Mouse (Mus musculus): ENCODE data around the gene Slc22a15.

Gene Slc22a15

DNA sequence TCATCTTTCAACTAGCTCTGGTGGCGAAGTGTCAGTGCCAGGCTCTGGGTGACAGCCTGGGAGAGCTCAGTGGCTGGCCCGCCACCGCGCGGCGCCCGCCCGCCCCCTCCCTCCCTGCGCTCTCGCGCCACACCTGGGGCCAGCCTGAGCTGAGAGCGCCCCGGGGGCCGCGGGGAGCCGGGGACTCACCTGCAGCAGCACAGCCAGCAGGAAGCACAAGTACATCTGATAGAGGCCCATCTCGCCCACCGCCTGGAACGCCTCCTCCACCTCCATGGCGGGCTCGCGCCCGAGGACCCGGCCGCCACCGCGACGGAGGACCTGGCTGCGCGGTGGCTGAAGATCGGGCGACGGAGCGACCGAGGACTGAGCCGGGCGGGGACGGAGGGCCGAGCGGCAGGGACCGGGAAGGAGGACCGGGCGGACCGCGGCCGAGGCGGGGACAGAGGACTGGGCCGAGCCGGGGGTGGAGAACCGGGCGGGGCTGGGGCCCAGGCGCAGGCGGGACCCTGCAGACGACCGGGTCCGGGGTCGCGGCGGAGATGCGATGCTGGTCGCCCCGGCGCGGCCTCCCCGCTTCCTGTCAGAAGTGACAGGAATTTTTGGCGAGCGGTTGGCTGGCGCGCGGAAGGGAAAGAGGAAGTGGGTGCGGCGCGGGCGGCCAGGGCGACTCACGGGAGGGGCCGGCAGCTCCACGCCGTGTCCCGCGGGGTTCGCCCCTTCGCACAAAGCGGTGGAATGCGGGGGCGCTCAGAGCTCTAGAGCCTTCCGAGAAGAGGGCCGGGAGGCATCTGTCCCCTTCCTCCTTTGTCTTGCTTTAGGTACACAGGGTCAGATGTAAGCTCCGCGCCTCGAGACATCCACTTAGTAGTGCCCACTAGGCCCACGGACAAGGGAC lies at the start of gene Slc22a15:
Gene Slc22a15, minus strand, starts transcription at position 611 of the 898 bp plus-strand sequence.
- in situ Hi-C loops (cut with MboI; ENCODE audit: low sequenced_read_pairs): no loop called here

DNA sequence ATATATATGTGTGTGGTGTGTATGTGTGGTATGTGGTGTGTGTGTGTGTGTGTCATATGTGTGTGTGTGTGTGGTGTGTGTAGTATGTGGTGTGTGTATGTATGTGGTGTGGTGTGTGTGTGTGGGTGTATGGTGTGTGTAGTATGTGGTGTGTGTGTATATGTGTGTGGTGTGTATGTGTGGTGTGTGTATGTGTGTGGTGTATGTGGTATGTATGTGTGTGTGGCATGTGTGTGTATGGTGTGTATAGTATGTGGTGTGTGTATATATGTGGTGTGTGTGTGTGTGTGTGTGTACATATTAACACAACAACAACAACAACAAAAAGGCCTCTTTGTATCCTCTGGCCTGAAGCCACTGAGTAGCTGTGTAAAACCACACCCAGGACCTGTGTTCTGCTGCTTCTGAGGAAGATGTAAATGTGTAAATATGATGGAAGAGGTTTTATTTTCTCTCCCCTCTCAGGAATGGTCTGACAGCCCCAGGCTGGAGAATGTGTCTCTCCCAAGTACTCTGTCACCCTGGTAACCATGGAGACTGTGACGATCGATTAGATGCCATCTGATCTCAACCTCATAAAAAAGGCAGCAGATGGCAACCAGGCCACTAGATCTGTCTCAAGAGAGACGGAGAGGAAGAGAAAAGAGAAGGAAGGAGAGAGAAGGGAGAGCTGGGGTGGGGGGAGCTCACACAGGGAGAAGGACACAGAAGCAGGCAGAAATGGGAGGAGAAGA lies 42.7 kb upstream of the Slc22a15 start:
- in situ Hi-C loops (cut with MboI; ENCODE audit: low sequenced_read_pairs): no loop called here

DNA sequence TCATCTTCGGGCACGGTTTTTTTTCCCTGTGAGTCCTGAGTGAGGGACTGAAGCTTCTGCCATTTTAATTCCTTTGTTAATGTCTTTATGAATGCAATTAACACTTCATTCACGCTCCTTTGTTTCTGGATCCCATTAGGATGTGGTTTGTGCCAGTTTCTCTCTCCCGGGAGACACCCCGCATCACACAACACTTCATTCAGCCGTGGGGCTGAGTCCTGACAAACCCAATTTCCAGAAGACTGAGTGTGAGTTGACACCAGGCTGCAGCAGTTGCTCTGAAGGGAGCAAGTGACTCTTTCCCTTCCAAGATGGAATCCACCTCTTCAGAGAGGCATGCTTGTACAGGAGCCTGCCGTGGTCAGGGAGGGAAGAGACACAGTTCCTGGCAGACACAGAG lies 40.1 kb upstream of the Slc22a15 start:
- in situ Hi-C loops (cut with MboI; ENCODE audit: low sequenced_read_pairs): no loop called here

DNA sequence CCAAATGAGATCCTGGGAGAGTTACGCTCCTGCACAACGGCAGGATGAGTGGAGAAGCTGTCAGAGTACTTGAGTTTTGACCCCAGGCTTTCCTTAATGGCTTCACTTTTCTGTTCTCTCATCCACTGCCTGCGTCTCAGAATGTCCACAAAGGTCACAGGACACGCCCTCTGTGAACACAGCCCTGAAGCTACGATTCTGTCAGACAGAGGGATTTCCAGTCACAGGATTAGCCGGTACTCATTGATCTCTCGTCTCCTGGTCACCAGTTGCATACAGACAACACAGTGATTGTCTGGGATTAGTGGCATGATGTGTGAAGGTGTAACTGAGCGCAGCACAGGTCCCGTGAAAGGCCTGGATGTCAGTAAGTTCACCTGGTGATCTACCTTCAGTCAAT lies 39.2 kb upstream of the Slc22a15 start:
- in situ Hi-C loops (cut with MboI; ENCODE audit: low sequenced_read_pairs): no loop called here

DNA sequence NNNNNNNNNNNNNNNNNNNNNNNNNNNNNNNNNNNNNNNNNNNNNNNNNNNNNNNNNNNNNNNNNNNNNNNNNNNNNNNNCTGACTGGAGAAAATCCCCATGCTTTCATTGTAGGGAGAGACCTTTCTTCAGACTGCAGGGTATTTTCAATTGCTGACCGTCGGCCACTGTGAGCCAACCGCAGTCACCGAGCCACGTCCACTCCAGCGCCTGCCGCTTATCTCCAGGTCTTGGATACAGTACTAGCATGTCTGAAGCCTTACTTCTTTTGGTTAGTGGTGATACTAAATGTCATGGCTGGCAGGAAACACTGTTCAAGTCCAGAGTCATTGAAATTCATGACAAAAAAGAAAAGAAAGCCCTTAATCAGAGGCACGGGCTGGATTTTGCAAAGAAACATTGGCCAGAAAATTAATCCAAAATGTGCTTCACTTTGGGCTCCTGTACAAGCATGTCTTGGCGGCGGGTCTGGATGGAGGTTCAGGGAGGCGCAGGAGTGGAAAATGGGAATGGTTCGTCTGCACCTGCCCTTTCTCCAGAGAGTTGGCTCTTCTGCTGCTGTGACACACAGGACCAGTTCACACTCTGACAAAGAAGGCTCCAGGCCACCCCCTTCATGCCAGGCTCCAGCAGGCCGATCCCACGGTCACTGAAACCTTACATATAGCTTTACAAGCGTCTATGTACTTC lies 37.0 kb upstream of the Slc22a15 start:
- in situ Hi-C loops (cut with MboI; ENCODE audit: low sequenced_read_pairs): no loop called here

DNA sequence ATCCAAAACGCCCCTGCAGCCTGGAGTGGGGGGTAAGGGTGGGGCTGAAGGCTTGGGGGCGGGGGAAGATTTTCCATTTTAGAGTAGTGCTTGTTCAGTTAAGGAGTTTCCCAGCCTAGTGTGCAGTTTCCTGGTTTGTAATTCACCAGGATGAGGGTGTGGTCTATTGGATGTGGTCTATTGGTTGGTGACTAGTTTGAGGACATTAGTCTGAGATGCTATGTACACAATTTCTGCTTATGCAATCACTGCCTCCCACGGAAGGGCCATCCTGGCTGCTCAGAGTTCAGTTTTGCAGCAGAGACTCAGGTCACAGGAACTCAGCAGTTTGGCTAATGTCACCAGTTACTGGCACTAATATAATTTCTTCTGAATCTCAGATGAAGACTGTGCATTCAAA lies 33.8 kb upstream of the Slc22a15 start:
- in situ Hi-C loops (cut with MboI; ENCODE audit: low sequenced_read_pairs): no loop called here

DNA sequence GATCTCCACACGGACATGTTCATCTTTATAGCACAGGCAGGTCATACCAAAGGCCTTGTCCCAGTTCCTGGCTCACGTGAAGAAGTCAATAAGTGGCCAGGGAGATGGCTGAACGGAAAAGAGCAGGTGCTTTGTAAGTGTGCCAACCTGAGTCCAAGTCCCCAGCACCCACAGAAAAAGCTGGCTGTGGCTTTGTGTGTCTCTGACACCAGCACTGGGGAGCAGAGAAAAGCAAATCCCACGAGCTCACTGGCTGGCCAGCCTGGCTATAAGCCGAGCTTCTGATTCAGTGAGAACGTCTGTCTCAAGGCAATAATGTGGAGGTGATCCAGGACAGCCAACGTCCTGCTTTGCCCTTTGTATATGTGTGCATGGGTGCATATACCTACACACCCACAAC lies 29.3 kb upstream of the Slc22a15 start:
- in situ Hi-C loops (cut with MboI; ENCODE audit: low sequenced_read_pairs): no loop called here

DNA sequence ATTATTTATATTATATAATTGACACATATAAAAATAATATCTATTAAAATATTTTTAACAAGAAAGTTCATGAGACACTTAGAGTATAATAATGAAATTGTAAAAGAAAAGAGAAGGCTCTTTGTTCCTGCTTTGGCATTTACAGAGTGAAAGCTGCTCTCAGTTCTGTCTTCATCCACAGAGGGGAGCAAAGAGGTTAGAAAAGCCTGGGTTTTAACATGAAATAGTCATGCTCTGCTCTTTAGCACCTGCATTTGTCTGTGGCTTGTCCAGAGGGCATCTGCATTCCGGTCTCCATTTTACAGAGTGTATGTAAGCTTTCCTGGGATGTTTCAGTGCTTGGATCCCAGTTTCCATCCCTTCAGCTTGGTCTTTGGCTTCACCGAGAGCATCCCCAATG lies 28.3 kb upstream of the Slc22a15 start:
- in situ Hi-C loops (cut with MboI; ENCODE audit: low sequenced_read_pairs): no loop called here

DNA sequence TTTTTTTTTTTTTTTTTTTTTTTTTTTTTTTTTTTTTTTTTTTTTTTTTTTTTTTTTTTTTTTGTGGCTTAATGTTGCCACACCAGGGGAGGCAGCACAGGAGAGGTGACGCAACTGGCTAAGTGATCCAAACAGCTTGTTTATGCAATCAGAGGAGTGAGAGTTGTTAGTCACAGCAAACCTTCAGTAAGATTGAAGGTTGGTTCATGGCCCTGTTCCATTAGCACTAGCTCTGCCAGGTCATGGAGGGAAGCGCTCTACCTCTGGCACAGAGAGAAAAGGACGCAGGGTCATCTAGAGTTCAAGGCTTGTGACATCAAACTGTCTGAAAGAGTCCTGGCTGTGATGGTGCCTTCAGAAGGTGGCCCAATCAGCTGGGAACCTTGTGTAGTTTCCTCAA lies 24.3 kb upstream of the Slc22a15 start:
- in situ Hi-C loops (cut with MboI; ENCODE audit: low sequenced_read_pairs): no loop called here

DNA sequence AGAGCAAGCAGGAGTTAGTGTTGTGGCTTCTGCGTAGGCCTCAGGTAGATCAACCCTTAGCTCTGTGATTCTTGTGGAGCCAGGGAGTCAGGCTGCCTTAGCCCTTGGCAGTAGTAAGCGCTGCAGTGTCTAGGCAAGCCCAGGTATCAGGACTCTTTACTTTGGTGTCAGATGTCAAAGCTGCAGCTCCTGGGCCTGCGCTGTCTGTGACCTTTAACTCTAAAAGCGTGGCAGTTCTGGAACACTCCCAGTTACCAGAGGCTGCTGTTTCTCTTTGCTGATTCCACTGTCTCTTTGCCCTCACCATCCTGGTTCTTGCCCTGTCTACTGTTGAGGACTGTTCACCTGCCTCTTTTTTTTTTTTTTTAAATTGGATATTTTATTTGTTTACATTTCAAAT lies 23.0 kb upstream of the Slc22a15 start:
- in situ Hi-C loops (cut with MboI; ENCODE audit: low sequenced_read_pairs): no loop called here

DNA sequence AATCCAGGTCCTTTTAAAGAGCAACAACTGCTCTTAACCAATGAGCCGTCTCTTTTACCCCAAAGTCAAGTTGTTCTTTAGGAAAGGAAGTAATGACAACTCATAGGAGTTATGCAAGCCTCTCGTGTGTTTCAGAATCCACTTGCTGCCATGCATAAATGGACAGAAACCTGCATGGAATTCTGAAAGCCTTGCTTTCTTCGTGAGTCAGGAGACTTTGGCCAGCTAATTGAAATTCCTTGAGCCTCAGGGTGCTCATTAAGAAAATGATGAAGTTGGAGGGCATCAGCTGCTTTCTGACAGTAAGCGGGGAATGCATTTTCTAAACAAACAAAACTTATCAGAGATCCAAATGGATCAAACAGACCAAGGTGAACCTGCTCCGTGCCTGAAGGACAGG lies 21.0 kb upstream of the Slc22a15 start:
- in situ Hi-C loops (cut with MboI; ENCODE audit: low sequenced_read_pairs): no loop called here

DNA sequence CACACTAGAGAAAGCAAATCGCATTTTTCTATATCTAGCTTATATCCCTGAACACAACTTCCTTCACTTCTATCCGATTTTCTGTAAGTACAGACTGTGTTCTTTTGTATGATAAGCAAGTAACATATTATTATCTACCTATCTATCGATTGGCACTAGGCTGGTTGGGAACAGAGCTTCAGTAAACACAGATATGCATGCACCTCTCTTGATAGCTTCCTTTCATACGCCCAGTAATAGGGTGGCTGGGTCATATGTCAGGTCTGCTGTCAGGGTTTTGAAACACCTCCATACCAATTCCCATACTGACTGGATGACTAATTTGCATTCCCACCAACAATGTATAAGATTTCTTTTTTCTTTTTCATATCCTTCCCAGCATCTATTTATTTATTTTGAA lies 16.2 kb upstream of the Slc22a15 start:
- in situ Hi-C loops (cut with MboI; ENCODE audit: low sequenced_read_pairs): no loop called here

DNA sequence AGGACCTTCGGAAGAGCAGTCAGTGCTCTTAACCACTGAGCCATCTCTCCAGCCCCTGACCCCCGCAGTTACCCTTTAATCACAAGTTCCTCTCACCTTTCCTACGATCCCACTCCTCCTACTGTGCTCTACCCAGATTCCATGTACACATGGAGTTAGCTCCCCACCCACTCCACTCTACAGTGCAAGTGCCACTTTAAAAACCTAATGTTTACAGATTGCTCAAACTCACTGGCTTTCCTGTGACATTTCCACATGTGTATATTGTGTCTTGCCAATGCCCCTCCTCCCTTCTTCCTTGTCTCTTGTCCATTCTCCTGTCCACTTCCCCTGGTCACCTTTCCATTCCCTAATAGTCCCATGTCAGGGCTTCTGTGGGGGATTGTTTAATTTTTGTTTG lies 15.6 kb upstream of the Slc22a15 start:
- in situ Hi-C loops (cut with MboI; ENCODE audit: low sequenced_read_pairs): no loop called here

DNA sequence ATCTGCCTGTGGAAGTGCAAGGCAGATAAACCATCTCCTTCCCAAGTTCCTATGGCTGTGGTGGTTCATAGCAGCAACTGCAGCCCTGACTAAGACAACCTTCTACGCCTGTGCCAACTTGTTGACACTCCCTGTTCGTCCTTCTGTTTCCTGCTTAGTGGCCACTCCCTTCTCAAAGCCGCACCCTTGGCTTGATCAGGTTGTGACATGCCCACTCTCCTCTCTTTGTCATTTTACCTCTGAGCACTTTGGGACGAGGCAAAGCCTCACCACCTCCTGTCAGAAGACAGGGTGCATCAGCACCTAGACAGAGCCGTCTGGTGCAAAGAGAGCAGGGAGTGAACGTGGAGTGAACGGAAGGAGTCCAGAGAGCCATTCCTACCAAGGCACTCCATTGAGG lies 14.9 kb upstream of the Slc22a15 start:
- in situ Hi-C loops (cut with MboI; ENCODE audit: low sequenced_read_pairs): no loop called here

DNA sequence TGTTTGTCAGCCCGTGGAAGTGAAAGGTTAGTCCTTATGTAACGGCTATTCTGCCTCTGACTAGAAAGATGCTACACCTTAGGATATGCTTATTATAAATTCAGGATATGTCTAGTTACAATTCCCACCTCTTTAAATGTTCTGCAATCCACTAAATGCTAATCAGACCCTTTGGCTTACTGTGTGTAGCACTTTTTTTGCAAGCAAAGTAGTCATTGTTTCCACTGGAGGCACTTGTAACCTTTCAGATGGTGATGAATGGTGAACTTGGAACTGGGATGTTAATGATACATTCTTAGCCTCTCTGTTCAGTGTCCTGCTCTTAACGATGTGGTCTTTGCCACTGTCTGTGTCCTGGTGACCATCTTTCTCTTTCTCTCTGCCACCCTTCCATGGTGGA lies 12.1 kb upstream of the Slc22a15 start:
- in situ Hi-C loops (cut with MboI; ENCODE audit: low sequenced_read_pairs): no loop called here

DNA sequence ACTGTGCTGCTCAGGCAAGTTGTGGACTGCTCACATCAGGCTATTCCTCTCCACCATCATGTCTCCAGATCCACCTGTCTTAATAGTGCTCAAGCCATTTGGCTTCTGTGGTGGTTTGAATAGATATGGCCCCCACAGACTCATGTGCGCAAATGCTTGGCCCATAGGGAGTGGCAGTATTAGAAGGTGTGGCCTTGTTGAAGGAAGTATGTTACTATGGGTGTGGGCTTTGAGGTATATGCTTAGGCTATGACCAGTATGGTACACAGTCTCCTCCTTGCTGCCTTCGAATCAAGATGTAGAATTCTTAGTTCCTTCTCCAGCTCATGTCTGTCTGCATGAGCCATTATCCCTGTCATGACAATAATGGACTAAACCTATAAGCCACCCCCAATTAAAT lies 9.6 kb upstream of the Slc22a15 start:
- in situ Hi-C loops (cut with MboI; ENCODE audit: low sequenced_read_pairs): no loop called here

DNA sequence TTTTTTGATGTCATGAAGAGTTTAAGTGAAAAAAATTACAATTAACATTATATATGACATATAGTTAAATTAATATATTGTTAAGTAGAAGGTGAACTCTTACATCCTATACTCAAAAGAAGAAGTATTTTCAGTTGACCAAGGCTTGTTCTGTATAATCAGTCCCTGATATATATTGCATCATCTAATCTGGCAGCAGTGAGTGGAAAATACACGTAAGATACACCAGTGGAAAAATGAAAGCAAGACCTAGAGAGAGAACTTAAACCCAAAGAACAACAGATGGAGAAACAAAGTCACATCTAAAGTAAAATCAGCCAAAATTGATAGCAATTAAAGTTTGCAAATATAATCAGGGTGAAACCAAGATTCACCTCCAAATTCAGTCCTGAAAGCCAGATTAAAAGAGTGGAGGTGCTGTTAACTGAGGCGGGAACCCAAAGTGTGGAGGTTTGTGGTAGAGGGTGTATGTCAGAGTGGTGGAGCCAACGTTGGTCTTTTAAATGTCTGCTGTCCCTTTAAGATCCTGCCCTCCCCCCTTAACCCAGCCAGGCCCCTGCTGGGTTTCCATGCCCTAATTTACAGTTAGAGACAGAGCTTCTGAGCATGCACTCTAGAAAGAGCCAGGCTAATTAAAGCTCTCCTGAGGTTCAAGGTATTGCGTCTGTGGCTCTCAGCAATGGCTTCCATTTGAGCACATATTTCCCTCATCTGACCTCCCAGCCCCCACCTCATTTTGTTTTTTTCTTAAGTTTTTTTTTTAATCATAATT lies 5.0 kb upstream of the Slc22a15 start:
- in situ Hi-C loops (cut with MboI; ENCODE audit: low sequenced_read_pairs): no loop called here

DNA sequence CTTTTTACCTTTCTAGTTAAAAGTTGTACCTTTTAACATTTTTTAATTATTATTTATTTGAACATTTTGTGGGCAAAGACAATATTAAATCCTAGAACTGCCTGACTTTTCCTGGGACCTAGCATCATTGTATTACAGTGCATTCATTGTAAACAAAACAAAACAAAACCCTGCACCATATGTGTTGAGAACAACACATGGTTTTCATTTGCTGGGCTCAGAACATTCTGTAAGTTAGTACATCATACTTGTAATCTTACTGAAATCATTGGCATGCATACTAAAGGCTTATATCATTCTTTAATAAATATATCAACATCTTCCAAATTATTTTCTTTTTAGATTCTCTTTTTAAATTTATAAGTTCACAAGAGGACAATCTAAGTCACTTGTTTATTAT lies 2.4 kb upstream of the Slc22a15 start:
- in situ Hi-C loops (cut with MboI; ENCODE audit: low sequenced_read_pairs): no loop called here

DNA sequence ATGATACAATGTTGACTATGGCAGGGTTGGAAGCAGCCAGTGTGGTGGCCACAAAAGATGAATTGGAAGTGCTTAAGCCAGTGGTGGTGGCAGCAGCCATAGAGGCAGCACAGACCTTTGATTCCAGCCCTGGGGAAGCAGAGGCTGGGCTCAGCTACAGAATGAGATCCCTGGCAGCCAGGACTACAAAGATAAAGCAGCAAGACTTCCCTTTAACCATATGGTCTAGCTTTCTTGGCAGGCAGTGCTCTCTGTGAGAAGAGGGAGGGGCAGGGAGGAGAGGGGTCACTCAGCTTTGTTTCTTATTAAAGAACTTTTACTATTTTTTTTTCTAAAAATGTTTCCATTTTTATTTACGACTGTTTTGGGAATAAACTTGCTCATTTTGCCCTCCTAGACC lies 1.4 kb upstream of the Slc22a15 start:
- in situ Hi-C loops (cut with MboI; ENCODE audit: low sequenced_read_pairs): no loop called here

DNA sequence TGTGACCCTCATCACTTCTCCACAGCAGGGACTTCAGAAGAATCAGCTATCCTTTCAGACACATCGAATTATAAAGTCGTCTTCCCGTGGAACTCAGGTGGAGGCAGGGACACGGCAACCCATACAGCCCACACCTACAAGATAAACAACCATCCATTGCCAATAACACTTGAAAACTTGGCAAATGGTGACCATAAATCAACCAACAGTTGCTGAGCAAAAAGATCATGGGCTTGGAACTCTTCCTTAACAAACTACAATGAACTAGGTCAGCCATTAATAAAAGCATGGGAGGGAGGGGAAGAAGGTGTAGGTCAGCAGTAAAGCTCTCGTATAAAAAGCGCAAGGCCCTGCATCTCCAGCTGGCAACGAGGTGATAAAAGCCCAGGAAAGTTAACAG lies 1.9 kb downstream of the Slc22a15 start:
- in situ Hi-C loops (cut with MboI; ENCODE audit: low sequenced_read_pairs): no loop called here

DNA sequence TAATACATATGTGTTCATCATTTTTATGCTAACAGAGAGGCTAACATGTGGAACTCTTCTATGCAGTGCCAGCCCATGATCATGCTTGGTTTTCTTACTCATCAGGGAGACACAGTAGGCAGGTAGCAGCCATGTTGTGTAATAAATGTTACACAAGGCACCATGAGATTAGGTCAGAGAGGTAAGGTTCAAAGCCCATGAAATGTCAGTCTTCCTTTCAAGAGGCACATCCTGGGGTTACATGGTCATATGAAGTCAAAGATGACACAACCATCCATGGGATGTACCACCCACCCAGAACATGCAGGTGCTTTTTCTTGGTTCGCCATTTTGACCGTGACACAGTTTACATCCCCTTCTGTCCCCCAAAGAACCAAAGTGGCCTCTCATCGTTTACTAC lies 5.7 kb downstream of the Slc22a15 start:
- in situ Hi-C loops (cut with MboI; ENCODE audit: low sequenced_read_pairs): no loop called here

All from CH12F3 (cell line).